Mouse (Mus musculus) kidney, postnatal 14 days (tissue): ENCODE results near the gene Myo16.

ENCODE experiments used
- DNase-seq: peaks from one replicate; pipeline ENCODE4 v3.0.0; 2022; ENCODE audit warnings: mixed read lengths

Gene Myo16

DNA sequence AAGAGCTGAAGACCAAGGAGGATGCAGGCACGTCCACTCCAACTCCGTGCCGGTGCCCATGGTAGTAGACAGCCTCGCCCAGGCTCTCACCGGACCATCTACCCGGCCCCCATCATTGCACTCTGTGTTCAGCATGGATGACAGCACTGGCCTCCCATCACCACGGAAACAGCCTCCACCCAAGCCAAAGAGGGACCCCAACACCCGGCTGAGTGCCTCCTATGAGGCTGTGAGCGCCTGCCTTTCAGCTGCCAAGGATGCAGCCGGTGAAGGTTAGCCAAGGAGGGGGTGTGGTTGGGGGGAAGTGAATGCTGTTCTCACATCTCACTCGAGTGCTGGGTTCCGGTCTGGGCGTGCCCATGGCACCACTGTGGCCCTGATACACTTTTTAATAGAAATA is 408.3 kb downstream of the Myo16 start:
- no peak for DNase-seq

DNA sequence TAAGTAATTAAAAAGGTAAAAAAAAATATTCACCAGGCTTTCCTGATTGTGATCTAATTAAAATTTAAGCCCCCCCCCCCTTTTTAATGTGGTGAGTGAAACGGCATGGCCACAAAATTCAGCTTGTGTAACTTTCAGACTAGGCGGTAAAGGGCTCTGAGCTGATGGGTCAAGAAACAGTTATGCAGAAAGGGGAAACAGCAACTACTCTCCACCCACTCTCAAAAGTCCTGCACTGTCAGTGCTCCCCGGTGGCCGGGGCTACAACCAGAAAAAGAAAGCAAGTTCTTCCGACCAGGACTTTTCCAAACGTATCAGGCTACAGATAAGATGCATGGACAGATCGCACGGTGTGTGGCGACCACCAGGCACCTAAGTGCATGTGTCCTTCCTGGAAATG is 408.9 kb downstream of the Myo16 start:
- no peak for DNase-seq

DNA sequence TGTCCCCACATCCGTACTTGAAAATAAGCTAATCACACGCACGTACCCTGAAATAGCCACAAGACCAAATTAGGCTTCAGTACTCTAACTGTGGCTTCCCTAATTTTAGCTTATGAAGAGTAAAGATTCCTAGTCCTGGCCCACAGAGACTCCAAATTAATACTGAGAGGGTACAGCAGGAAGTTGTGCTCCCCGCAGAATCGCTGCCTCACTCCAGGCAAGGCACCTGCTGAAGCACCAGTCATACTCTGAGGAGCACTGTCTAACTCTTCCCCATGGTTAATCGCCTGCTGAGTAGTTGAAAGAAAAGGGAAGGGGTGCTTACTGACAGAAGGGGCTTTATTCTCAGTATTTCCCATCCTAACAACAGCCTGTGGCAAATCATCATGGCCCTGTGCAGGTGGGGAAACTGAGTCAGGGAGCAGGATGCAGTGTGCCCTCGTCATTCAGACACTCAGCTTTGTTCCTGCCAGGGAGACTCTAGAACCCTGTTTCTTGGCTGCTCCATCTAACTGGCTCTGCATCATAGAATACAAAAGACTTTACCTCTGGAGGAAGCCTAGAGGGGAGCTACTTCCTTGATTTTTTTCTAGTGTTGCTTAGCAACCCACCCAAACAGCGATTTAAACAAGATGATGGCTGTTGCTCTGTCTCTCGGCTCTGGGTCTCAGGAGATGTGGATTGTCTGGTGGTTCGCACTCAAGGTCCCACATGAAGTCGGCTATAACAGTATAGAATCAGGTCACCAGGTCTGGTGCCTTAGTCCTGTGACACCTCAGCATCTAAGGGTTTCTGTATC is 411.7 kb downstream of the Myo16 start:
- no peak for DNase-seq

DNA sequence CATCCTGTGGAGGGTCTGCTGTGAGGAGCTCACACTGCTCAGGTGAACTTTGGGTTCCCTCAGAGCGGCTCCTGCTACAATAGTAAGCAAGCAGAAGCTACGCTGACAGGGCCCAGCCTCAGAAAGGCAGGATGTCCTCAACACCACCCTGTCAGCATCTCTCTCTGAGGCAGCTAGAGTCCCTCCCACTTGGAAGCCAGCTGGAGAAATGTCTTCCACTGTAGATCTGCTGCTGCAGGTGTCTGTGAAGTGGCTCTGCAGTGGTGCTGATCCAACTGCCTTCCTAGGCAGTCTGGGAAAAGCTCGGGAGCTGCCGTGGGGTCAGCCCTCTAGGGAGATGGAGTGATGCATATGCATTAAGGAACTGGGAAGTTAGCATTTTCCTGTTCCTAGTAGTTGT is 414.7 kb downstream of the Myo16 start:
- DNase-seq, result no peak

DNA sequence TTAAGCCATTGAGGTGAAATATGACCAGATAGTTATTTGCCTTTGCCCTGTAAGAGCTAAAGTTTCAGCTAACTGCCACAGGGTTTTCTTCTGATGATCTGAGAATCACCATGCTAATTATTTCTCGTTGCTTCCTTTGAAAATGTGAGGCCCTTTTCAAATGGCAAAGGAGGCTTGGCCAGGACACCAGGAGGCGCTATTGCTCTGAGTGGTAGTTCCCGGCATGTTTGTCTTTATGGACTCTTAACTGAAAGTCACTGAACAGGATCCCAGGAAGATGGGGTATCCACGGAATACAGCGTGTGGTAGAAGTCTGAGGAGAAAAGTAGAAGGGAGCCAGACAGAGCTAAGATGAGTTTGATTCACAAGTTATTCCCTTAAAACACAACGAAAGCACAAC is 420.4 kb downstream of the Myo16 start:
- DNase-seq, result peak; percentile 81

DNA sequence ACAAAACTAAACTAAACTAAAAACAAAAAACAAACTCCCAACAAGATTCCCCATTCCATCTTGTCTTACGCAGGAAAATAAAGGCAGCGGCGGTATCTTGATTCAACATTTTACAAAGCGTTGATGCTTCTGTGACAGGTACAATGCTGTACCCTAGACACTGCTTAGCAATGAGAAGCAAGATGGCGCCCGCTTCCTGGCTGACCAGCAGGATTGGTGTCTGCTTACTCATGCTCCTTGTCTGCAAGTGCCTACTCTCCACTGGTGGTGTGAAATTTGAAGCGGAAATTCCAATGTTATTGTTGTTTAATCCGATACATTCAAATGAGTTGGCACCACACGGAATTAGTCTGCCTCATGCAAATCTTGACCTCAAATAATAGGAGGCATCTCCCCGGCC is 421.5 kb downstream of the Myo16 start:
- DNase-seq, result no peak

DNA sequence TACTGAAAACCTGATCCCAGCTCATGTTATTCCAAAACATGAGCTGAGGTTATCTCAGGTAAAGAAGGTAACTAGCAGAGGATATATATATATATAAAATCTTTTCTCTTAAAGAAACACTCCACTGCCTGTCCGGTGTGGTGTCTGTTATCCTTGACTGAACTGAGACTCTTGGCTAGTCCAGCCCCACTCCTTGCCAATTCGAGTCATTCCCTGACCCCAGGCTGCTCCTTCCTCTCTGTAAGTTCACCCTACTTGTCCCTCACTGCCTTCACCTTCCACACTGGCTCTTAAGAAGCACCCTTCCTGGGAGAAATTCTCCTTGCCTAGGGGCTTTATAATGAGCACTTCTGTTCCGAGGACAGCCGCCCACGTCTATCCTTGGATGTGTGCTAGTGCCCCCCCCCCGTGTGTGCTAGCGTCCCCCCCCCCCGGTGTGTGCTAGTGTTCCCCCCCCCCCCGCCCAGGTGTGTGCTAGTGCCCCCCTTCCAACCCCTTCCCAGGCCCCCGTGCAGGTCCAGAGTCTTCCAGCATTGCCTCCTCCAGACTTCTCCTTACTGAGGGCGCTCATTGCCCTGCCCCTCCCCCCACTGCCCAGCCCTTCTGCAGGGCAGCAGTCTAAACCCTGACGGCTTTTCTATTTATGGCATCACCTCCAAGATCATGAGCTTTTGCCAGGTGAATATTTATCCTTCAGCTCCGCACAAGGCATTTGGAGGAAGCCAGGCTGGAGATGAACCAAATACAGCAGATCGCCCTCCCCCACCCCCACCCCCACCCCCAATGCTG is 433.4 kb downstream of the Myo16 start:
- peak; percentile 68 for DNase-seq

DNA sequence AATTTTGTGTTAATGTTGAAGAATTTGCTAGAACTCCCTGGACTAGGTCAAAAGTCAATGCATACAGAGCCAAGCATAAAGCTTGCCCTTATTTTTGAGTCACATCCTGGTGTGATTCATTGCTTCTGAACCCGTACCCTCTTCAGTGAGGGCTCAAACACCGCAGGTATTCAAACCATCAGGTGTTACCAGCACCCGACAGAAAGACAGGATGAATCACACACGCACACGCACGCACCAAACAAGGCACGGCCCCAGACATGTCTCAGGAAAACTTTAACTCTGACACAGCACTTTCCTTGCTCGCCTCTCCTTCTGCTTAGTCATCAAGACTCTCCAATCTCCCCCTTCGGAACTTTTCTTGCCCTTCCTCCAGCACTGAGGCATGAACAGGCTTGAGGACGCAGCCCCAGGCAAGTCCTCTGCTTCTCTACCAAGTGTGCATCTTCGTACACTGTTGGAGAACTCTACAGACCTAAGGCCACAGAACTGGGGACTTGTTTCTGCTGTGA is 435.8 kb downstream of the Myo16 start:
- DNase-seq, result no peak

DNA sequence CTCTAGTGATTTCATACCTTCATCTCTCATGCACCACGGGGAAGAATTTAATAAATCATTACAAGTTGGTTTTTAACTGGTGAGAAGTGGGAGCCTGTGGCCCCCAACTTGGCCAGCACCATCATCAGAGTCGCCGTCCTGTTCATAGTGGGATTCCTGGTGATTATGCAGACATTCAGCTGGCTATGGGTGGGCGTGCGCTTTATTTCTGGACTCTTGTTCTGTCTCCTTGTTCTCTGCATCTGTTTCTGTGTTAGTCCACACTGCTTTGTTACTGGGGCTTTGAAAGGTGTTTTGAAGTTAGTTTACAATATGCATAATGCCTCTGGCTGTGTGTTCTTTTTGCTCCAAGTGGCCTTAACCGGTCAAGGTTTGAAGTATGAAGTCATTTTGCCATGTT is 439.2 kb downstream of the Myo16 start:
- DNase-seq, result no peak

DNA sequence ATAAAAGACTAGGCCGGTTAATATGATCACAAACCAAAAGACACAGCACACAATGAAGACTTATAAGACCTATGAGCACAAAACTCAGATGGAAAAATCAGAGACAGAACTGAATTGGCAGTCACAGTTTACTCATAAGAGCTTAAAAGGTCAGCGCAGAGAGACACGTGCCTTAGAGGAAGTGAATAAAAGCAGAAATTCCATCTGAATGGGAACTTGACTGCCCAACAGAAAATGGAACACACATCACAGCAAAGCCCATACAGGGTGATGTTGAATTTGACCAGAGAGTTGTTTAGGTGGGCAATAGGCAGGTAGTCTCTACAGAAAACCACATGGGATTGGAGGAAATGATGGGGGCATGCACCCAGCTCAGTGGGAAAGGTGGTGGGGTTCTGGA is 442.6 kb downstream of the Myo16 start:
- no peak for DNase-seq

DNA sequence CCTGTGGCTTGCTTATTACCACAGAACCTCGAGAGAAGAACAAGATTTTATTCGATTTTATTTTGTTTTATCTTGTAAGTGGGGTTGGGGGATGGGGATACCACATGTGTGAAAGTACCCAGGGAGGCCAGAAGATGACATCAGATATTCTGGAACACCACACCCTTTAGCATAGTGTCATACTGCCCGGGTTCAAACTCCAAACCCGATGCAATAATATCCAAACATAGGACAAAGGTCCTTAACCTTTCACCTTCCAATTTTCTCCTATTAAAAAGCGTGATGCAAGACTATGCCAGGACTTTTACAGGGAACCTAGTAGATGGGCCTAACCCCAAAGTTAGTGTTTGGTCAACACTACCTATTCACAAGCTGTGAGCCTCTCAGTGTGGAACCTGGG is 443.9 kb downstream of the Myo16 start:
- DNase-seq, result no peak

DNA sequence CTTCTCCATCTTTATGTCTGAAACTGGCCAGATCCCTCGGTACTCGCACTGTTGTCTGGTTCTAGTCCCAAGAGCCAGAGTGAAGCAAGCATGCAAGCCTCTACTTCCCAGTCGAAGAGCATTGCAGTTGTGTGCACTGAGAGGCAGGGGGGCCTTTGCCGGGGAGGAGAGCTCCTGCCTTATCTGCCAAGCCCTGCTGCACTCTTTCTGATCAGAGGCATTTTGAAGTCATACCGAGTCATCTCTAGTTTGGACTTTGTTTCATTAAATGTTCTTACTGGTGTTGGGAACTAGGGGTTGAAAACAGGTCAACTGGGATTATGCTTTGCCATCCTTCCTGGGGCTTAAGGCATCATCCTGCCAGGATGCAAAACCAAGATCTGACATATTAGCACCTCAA is 445.2 kb downstream of the Myo16 start:
- no peak for DNase-seq

DNA sequence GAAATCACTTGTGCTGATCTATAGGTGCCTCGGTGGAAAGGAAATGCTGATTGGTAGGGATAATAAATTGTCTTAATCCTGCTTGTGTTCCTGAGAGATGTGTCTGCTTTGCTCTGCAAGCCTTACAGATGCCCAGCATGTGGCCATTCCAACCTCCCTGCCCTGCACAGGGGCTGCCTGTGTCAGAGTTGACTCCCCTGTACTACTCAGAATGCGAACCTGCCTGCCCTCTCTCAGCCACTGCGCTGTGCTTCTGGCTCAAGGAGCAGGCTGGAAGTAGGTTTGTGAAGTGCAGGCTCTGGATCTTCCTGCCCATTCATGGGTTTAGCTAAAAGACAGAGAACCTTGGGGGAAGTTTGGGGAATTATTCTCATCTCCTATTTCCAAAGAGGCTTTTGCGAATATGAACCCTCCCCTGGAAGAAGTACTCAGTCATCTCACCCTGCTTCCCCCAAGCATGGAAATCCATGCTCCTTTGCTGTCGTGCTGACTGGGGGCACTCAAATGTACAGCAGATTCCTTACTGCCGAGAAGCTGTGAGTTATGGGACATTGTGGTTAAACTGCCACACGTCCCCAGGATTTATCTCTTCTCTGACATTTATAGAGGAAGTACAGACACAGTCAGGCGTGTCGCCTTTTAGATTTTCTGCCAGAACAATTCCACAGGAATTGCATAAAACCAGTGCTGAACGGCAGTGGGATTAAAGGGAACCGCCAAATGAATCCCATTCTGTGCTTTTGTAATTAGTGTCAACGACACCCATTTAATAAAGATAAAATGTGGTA is 452.5 kb downstream of the Myo16 start:
- peak; percentile 64 for DNase-seq

DNA sequence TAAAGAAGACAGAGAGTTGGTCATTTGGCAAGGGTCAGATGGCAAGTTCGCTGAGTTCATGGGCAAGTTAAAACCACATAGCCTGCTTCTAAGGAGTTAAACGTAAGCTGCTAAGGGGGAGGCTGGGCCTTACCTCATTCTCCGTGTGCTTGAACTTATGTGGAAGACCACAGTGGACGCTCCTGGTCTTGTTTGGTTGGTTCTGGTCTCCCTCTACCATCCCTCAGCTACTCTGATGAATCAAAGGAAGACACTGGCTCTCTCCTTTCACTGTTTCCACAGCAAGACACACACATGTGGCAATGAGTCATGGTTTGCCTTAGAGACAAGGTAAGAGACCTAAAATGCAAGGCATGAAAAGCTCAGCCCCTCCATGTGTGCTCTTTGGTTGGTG is 453.1 kb downstream of the Myo16 start:
- DNase-seq, result no peak

DNA sequence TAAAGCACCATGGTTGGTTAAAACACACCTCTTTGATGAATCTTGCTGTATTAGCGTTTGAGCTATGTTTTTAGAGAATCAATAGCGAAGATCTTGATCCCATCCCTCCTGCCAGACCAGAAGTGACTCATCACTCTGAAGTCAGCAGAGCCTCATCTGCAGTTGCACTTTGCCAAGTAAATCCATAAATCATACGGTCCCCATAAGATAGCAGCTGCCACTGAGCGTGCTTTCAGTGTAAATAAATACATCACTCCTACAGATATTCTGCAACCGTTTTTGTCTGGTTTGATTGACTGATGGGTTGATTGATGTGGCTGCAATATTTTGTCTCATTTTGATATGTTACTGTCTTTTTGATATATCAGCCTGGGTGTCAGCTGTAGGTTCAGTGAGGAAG is 457.9 kb downstream of the Myo16 start:
- DNase-seq, result no peak

DNA sequence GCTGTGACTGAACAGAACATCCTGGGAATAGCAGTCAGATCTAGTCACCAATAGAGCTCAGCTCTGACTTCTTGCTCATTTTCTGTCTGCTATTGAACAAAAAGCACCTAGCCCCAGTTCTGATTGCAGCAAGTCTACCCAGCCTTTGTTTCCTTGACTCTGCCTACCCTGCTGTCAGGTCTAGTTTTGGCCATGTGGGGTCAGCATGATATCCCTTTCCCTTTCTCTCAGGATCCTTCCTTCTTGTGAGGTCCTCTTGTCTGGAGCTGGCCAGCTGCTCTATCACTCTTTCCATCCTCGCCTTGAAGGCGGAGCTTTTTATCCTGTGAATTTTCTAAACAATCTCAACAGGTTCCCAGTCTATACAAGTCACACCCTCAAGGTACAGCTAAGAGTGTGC is 459.7 kb downstream of the Myo16 start:
- DNase-seq, result peak; percentile 13

DNA sequence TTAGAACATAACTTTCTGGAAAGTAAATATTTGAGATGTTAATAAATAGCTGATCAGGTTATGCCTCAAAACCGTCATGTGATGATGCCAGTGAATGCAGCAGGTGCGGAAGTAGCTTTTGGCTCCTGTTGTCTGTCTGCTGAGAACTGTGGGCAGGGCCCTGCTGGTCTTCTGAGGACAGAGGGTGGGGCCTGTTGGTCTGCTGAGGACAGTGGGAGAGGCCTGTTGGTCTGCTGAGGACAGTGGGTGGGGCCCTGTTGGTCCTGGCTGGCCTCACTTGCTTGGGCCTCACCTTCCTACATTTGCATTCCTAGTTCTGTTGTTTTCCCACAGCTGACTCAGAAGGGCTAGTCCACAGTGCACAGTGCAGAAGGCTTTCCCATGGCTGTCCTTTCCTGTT is 466.0 kb downstream of the Myo16 start:
- DNase-seq, result peak; percentile 40

DNA sequence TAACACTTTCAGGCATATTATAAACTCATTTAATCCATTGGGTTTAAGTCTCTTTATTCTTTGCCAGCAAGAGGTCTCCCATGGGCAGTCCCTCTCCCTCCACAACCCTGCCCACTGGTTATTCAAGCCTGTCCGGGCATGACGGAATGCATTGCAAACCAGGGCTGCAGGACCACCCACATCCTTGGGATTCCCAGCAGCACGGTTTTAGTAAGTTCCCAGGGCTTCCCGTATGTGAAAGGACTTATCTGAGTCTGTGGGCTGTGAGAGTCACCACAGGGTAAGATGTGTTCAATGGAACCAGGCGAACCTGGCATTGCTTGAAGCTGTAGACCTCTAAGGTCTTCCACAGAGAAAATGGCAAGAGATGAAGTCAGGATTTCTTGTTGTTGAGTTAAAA is 471.6 kb downstream of the Myo16 start:
- DNase-seq, result no peak

DNA sequence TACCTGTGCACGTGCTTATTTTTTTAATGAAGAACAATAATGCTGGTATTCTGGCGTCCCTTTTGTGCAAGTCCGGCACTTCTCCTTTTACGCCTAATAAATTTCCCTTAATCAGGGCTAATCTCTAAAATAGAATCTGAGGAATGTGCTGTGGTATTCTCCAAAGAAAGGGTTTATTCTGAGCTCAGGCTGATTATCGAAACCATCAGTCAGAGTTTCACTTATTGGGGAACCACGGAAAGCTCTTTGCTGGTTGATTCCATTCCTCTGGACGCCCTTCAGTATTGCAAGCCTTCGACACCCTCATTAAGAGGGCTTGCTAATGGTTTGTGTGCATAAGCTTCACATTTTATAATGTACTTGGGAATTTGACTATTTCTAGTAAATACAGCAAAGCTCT is 475.0 kb downstream of the Myo16 start:
- no peak for DNase-seq

DNA sequence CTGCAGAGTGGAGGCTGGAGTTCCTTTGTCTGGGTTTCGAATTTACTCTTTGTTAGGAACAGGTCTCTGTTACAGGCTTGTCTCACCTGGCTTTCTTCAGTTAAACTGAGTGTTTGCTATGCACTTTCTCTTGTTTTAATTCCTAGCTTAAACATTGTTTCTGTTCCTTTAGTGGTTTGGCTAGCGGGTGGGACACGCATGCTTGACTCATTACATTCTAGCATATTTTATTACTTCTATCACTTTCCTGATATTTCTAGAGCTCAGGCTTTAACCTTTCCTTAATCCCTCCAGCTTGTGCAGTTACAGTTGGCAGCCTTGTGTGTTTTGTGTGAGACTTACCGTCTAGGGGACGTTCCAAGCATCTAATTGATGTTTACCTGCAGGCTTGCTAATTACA is 476.2 kb downstream of the Myo16 start:
- DNase-seq, result no peak

DNA sequence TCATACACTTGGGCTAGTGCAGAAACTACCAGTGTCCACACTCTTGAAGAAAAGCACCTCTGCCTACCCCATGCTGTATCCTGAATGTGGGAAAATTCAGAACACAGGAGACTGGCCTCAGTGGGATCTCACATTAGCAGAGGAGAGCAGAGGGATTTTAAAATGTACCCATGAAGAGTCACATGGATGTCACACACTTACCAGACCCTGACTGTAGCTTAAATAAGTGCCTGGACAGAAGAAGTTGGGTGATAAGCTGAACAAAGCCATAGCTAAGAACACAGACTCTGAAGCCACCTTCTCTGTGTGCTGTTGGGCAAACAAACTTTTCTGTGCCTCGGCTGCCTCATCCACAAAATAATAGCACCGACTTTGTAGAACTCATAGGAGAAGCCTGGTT is 477.3 kb downstream of the Myo16 start:
- DNase-seq, result no peak

DNA sequence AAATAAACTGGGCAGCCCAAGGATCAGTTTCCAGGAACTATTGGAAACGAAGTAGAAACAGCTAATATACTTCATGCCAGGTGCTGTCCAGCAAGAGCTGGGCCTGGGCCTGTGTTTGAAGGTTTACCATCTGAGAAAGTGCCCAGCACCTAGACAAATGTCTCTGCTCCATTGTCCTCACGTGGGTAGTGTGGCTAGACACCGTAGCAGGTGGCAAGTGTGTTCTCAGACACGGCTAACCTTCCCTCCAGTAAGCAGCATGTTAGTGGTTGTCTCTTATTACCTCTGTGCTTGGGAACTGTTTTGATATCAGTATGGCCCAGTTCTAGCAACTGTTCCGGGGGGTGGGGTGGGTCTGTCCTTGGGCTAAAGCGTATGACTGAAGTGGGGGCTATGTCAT is 478.9 kb downstream of the Myo16 start:
- DNase-seq, result no peak

DNA sequence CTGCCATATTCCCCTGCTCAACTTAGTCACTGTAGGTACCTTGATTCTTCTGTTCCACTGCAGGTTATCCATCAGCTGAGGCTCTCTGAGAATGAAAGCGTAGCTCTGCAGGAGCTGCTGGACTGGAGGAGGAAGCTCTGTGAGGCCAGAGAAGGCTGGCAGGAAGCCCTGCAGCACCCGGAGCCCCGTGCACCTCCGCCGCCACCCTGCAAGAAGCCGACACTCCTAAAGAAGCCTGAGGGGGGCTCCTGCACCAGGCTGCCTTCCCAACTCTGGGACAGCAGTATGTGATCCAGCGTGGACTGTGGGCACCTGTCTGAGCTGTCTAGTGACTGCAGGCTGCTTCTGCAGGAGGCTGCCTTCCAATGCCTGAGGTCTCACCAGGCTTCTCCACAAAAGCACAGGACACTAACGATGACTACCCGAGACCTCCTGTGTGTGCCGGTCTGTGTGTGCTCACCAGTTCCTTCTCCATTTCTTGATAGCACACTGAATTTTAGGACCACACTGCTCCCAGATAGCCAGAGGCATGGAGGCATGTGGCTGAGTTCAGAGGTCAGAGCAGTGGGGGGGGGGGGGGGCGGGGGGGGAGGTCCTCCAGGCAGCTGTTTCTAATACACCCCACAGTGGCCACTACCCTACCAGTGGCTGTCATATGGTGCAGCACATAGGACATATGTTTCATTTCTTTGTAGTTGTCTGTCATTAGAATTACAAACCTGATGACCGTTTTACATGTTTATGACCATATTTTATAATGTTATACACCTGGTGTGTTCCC is 479.8 kb downstream of the Myo16 start:
- no peak for DNase-seq
